Mouse (Mus musculus): ENCODE measurements at regions not wholly inside any gene's neighbourhood (a gene's known extent, or its start where the extent isn't known, plus 50 kb on each side); places are given as distances from the start of the nearest gene placed in this dataset.

DNA sequence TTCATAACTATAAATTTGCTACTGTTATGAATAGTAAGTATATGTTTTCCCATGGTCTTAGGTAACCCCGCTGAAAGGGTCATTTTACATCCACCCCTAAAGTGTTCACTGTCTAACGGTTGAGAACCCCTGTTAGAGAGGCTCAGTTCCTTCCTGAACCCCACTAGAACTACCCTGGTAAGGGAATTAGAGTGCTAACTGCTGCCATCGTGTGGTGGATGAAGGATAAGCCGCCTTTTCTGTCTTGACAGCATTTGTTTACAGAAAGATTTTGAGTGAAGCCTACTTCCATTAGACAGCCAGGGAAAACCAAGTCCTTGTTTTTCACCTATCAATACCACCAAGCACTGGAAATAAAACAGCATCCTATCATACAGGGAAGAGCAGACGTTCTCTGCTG, 90.3 kb upstream of the Tbx22 start:
- peak; percentile 1 to 2 for DNase-seq

All from adrenal gland, postnatal 36 days (tissue).